Mouse (Mus musculus): ENCODE measurements around the gene Gm45208.

DNA sequence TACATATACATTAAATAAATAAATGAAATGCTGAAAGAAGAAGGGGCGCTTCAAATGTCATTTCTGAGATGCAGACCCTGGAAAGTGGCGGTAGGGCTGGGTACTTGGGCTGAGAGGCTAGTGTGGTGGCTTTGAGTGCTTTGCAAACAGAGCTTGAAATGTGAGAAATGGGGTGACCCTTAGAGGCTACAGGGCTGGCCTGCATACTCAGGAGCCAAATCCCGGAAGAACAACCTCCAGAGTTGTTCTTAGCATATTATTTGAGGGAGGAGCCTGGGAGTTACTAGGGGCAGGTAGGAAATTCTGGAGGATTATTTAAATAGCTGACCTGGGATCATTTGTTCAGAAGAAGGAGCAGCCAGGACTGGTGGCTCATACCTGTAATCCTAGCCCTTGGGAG, 31.6 kb upstream of the Gm45208 start:
- TF ChIP-seq CTCF (IDR thresholded peaks at IDR 0.05; ENCODE audit: insufficient read depth, low read length) (no peak), POLR2A (IDR thresholded peaks at IDR 0.05; ENCODE audit: borderline replicate concordance, extremely low read depth, low read depth, low read length) (no peak)

Data from lung, adult 2 months (tissue).